Mouse (Mus musculus) mouse trophoblast stem cell (cell line): ENCODE results near the gene Elfn2.

Source experiments
- in situ Hi-C, 2 experiments: fragments of 300-500 bp; cut with MseI, MboI; formaldehyde crosslinking; loops; 2 replicates in 1 of 2; 3 replicates in 1 of 2; pipeline ENCODE4 v1.15.1; 2025

Gene Elfn2

GRCm38 (mm10) chr15:78683474-78683873, 35.1 kb downstream of the Elfn2 start:
- in situ Hi-C loops: no loop called here

GRCm38 (mm10) chr15:78681781-78682180, 36.8 kb downstream of the Elfn2 start:
- in situ Hi-C loops: no loop called here

- in situ Hi-C loops: no loop called here
These were observed 37.3 kb downstream of the Elfn2 start for GRCm38 (mm10) chr15:78681301-78681700.

GRCm38 (mm10) chr15:78680291-78680690, 38.3 kb downstream of the Elfn2 start:
- in situ Hi-C loops: no loop called here

GRCm38 (mm10) chr15:78677708-78678107, 40.9 kb downstream of the Elfn2 start:
- in situ Hi-C loops: no loop called here

- in situ Hi-C loops: no loop called here
These were observed 41.6 kb downstream of the Elfn2 start for GRCm38 (mm10) chr15:78677015-78677414.

GRCm38 (mm10) chr15:78674912-78675412, 43.6 kb downstream of the Elfn2 start:
- in situ Hi-C loops: loop anchor here in 1 of 2 experiments (25.0 kb wide), 1 partner anchor 663 kb away; no protein-coding TSS in a partner anchor

GRCm38 (mm10) chr15:78673436-78673835, 45.1 kb downstream of the Elfn2 start:
- in situ Hi-C loops: loop anchor here in 1 of 2 experiments (25.0 kb wide), 1 partner anchor 661 kb away; no protein-coding TSS in a partner anchor

- in situ Hi-C loops: loop anchor here in 1 of 2 experiments (25.0 kb wide), 1 partner anchor 658 kb away; no protein-coding TSS in a partner anchor
These were observed 48.2 kb downstream of the Elfn2 start for GRCm38 (mm10) chr15:78670341-78670740.

- in situ Hi-C loops: loop anchor here in 1 of 2 experiments (25.0 kb wide), 1 partner anchor 657 kb away; no protein-coding TSS in a partner anchor
These were observed 49.2 kb downstream of the Elfn2 start for GRCm38 (mm10) chr15:78669221-78669871.

- in situ Hi-C loops: loop anchor here in 1 of 2 experiments (25.0 kb wide), 1 partner anchor 652 kb away; no protein-coding TSS in a partner anchor
These were observed 54.3 kb downstream of the Elfn2 start for GRCm38 (mm10) chr15:78664268-78664667.

- in situ Hi-C loops: loop anchor here in 1 of 2 experiments (25.0 kb wide), 1 partner anchor 639 kb away; no protein-coding TSS in a partner anchor
These were observed 67.4 kb downstream of the Elfn2 start for GRCm38 (mm10) chr15:78651169-78651568.

GRCm38 (mm10) chr15:78647746-78648145, 70.8 kb downstream of the Elfn2 start:
- in situ Hi-C loops: no loop called here

- in situ Hi-C loops: no loop called here
These were observed 74.0 kb downstream of the Elfn2 start for GRCm38 (mm10) chr15:78644606-78645005.

- in situ Hi-C loops: no loop called here
These were observed 74.9 kb downstream of the Elfn2 start for GRCm38 (mm10) chr15:78643633-78644032.

GRCm38 (mm10) chr15:78635231-78635630, 83.3 kb downstream of the Elfn2 start:
- in situ Hi-C loops: no loop called here

- in situ Hi-C loops: no loop called here
These were observed 84.4 kb downstream of the Elfn2 start for GRCm38 (mm10) chr15:78634095-78634737.

- in situ Hi-C loops: no loop called here
These were observed 85.2 kb downstream of the Elfn2 start for GRCm38 (mm10) chr15:78633413-78633812.

GRCm38 (mm10) chr15:78632387-78632786, 86.2 kb downstream of the Elfn2 start:
- in situ Hi-C loops: no loop called here

- in situ Hi-C loops: no loop called here
These were observed 92.3 kb downstream of the Elfn2 start for GRCm38 (mm10) chr15:78626285-78626684.

- in situ Hi-C loops: loop anchor here (5.0 kb wide), 2 partner anchors 117 to 122 kb away; no protein-coding TSS in a partner anchor
These were observed 93.6 kb downstream of the Elfn2 start for GRCm38 (mm10) chr15:78624961-78625360.

- in situ Hi-C loops: loop anchor here (5.0 kb wide), 2 partner anchors 118 to 123 kb away; no protein-coding TSS in a partner anchor
These were observed 94.1 kb downstream of the Elfn2 start for GRCm38 (mm10) chr15:78624431-78624950.
